Mouse (Mus musculus) ES-E14 (cell line): Measurements from ENCODE around the gene Shisal2a. TPM values are rescaled to one million over a fixed set of nuclear protein-coding genes. Genes with fewer than 3 reads are reported as not detected.
A peak's percentile ranks its signal among the peaks of the same experiment; 100 is the strongest.

Experiments used
- DNase-seq: peaks from one replicate; pipeline ENCODE4 v3.0.0-alpha.2; 2013; ENCODE audit warnings: low read depth, low spot score
- H3K27ac ChIP-seq: 2 replicates; pipeline ENCODE4 v1.5.1; 2012; ENCODE audit warnings: low read depth, mild to moderate bottlenecking, low read length, moderate library complexity, mixed read lengths; ENCODE audit not compliant: poor library complexity, insufficient read depth, severe bottlenecking
- H3K36me3 ChIP-seq: 2 replicates; pipeline ENCODE4 v1.6.1; 2012; ENCODE audit warnings: mild to moderate bottlenecking, low read length, moderate library complexity, mixed read lengths; ENCODE audit not compliant: control insufficient read depth, poor library complexity, insufficient read depth, severe bottlenecking
- H3K4me1 ChIP-seq, 2 experiments: fragments of 150-350 bp in 1 of 2; sonication (generic) in 1 of 2; 2 replicates each; pipeline ENCODE4 v1.6.1; 2012; ENCODE audit warnings: low read length in 2 of 2, mild to moderate bottlenecking in 1 of 2, mixed read lengths in 1 of 2; ENCODE audit not compliant: control insufficient read depth in 2 of 2, insufficient read depth in 2 of 2, poor library complexity in 1 of 2
- H3K4me3 ChIP-seq, 2 experiments: fragments of 150-350 bp in 1 of 2; sonication (generic) in 1 of 2; 2 replicates each; pipeline ENCODE4 v1.5.1; 2012; ENCODE audit warnings: low read length in 2 of 2, low read depth in 1 of 2, mild to moderate bottlenecking in 1 of 2, mixed read lengths in 1 of 2; ENCODE audit not compliant: insufficient read depth in 1 of 2, poor library complexity in 1 of 2, severe bottlenecking in 1 of 2
- H3K9ac ChIP-seq: 2 replicates; pipeline ENCODE4 v1.6.1; 2012; ENCODE audit warnings: low read depth, mild to moderate bottlenecking, low read length, mixed read lengths; ENCODE audit not compliant: poor library complexity, insufficient read depth, severe bottlenecking
- H3K9me3 ChIP-seq: fragments of 150-350 bp; sonication (generic); 2 replicates; pipeline ENCODE4 v1.6.1; 2012; ENCODE audit warnings: low read depth, mild to moderate bottlenecking, low read length; ENCODE audit not compliant: control insufficient read depth, insufficient read depth
- CHD2 ChIP-seq: IDR thresholded peaks from 2 replicates; pipeline ENCODE4 v1.6.1; 2014; ENCODE audit warnings: mild to moderate bottlenecking, low read depth, low read length, inconsistent platforms
- HCFC1 ChIP-seq: IDR thresholded peaks from 2 replicates; pipeline ENCODE4 v1.6.1; 2012; ENCODE audit warnings: low read length, inconsistent platforms, borderline replicate concordance; ENCODE audit not compliant: insufficient read depth
- MAFK ChIP-seq: IDR thresholded peaks from 2 replicates; pipeline ENCODE4 v1.6.1; 2014; ENCODE audit warnings: mild to moderate bottlenecking, low read depth, low read length, inconsistent platforms; ENCODE audit not compliant: insufficient read depth
- ZC3H11A ChIP-seq: IDR thresholded peaks from 2 replicates; pipeline ENCODE4 v1.6.1; 2012; ENCODE audit warnings: low read depth, mild to moderate bottlenecking, inconsistent platforms, low read length, borderline replicate concordance
- ZNF384 ChIP-seq: IDR thresholded peaks from 2 replicates; pipeline ENCODE4 v1.6.1; 2012; ENCODE audit warnings: low read depth, low read length, inconsistent platforms
- in situ Hi-C, 2 experiments: fragments of 600-800 bp; cut with MboI; formaldehyde crosslinking; loops; one replicate each; pipeline ENCODE4 v1.15.1; 2025; ENCODE audit warnings: low sequenced_read_pairs in 2 of 2, inconsistent platforms in 1 of 2; ENCODE audit not compliant: unreplicated experiment in 2 of 2
- total RNA-seq: library from RNA; depleted of rRNA; stranded (reverse); fragments of 300-350 nt; gene quantifications from 2 replicates; pipeline ENCODE4 v1.2.3, GENCODE M21; 2012

The Shisal2a gene
- total RNA-seq, 1 experiment, result 1.5 TPM

- no peak for DNase-seq
- 0 out of 2 replicates have a peak overlapping the region, but pooled peaks have one; percentile 8 for H3K27ac ChIP-seq
- H3K4me3 ChIP-seq, result no peak overlapping the region
- peaks cover 9 to 25% of the 10 kb centered on the region in 2 experiments for H3K4me1 ChIP-seq
- no peaks in the 10 kb centered on the region for H3K36me3 ChIP-seq
- no peak for TF ChIP-seq ZNF384
- TF ChIP-seq CHD2, result no peak
- no peak for TF ChIP-seq ZC3H11A
- TF ChIP-seq HCFC1, result no peak
- no peak for TF ChIP-seq MAFK
- H3K9me3 ChIP-seq, result no peaks in the 10 kb centered on the region
- in situ Hi-C loops, result no loop called here
- H3K9ac ChIP-seq, result no peak overlapping the region
These were observed 34.8 kb downstream of the Shisal2a start for GRCm38 (mm10) chr4:108348256-108348875.

- no peak overlapping the region for H3K4me3 ChIP-seq
- peaks cover 9 to 25% of the 10 kb centered on the region in 2 experiments for H3K4me1 ChIP-seq
- no peaks in the 10 kb centered on the region for H3K9me3 ChIP-seq
- no peak overlapping the region for H3K9ac ChIP-seq
- TF ChIP-seq ZNF384 (0 out of 2 replicates have a peak, but pooled peaks have one; percentile 25), MAFK (no peak), CHD2 (no peak)
- no peaks in the 10 kb centered on the region for H3K36me3 ChIP-seq
- no peak overlapping the region; the same call in 1 of the 2 replicates for H3K27ac ChIP-seq
- no peak for DNase-seq
- in situ Hi-C loops, result no loop called here
These were observed 36.0 kb downstream of the Shisal2a start for GRCm38 (mm10) chr4:108347111-108347510.

- Histone ChIP-seq H3K4me3 (no peak overlapping the region), H3K4me1 (peaks cover 9 to 23% of the 10 kb centered on the region in 2 experiments), H3K36me3 (no peaks in the 10 kb centered on the region; the same call in 1 of the 2 replicates), H3K27ac (no peak overlapping the region), H3K9ac (no peak overlapping the region), H3K9me3 (no peaks in the 10 kb centered on the region)
- DNase-seq, result no peak
- in situ Hi-C loops, result no loop called here
- TF ChIP-seq ZNF384 (no peak), ZC3H11A (no peak), CHD2 (no peak), HCFC1 (no peak), MAFK (no peak)
These were observed 37.3 kb downstream of the Shisal2a start for GRCm38 (mm10) chr4:108345826-108346225.

GRCm38 (mm10) chr4:108344631-108345083, 38.5 kb downstream of the Shisal2a start:
- DNase-seq, result no peak
- Histone ChIP-seq H3K36me3 (peaks cover 4% of the 10 kb centered on the region; the same call in 1 of the 2 replicates), H3K9ac (no peak overlapping the region), H3K4me3 (no peak overlapping the region), H3K9me3 (no peaks in the 10 kb centered on the region), H3K27ac (no peak overlapping the region), H3K4me1 (peaks cover 5 to 20% of the 10 kb centered on the region in 2 experiments; a peak in 3 of 4 replicates)
- TF ChIP-seq CHD2 (no peak), HCFC1 (no peak), MAFK (no peak), ZNF384 (0 out of 2 replicates have a peak, but pooled peaks have one; percentile 55), ZC3H11A (no peak)
- in situ Hi-C loops, result no loop called here

DNA sequence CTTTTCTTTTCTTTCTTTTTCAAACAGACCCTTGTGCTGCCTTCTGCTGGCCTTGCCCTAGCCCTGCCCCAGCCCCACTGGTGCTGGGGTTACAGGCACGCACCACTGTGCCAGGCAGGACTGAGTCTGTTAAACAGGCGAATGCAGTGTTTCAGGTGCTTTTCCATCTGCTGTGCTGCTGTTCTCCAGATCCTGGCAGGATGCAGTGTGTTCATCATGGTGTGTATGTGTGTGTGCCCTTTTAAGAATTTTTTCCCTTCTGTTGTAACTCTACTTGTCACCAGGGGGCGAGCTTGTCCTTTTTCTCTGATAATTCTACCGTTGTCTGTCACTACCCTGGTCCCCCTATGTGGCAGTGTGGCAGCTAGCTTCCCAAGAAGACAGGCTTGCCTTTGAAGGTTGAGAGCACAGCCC, 43.9 kb downstream of the Shisal2a start:
- H3K27ac ChIP-seq, result peak overlapping the region; percentile 62
- no peak overlapping the region for H3K9ac ChIP-seq
- peak; percentile 79 for DNase-seq
- peak overlapping the region; percentile 14 to 17; a peak in 1 of 4 replicates for H3K4me3 ChIP-seq
- H3K9me3 ChIP-seq, result no peaks in the 10 kb centered on the region
- H3K36me3 ChIP-seq, result peaks cover 10% of the 10 kb centered on the region
- TF ChIP-seq ZC3H11A (peak; percentile 74), MAFK (no peak), HCFC1 (no peak)
- in situ Hi-C loops, result no loop called here
- H3K4me1 ChIP-seq, result peaks cover 10 to 14% of the 10 kb centered on the region in 2 experiments
